Mouse (Mus musculus) lung, postnatal 0 days (tissue): ENCODE measurements at regions not wholly inside any gene's neighbourhood (a gene's known extent, or its start where the extent isn't known, plus 50 kb on each side); places are given as distances from the start of the nearest gene placed in this dataset.

Experiments
- CTCF ChIP-seq: IDR thresholded peaks from 2 replicates; pipeline ENCODE4 v1.5.1; 2016; ENCODE audit warnings: antibody characterized with exemption, mild to moderate bottlenecking
- EP300 ChIP-seq: IDR thresholded peaks from 2 replicates; pipeline ENCODE4 v1.6.1; 2016; ENCODE audit warnings: antibody characterized with exemption, mild to moderate bottlenecking, control low read depth

- TF ChIP-seq CTCF, result no peak
- TF ChIP-seq EP300, result no peak
Measured at GRCm38 (mm10) chr14:55386773-55387172, 91.8 kb upstream of the Dhrs4 start.
